Mouse (Mus musculus) stomach, postnatal 0 days (tissue): Measurements from ENCODE around the gene Barhl2. TPM values are rescaled to one million over a fixed set of nuclear protein-coding genes. Genes with fewer than 3 reads are reported as not detected.

ENCODE experiments used
- ATAC-seq: fragments of 200-750 bp; cut with Nextera tagmentation; 2 replicates; pipeline ENCODE4 v1.8.0; 2017; ENCODE audit not compliant: low FRiP score, low TSS enrichment
- DNase-seq: peaks from one replicate; pipeline ENCODE4 v3.0.0-alpha.2; 2016; ENCODE audit warnings: low spot score
- H3K27ac ChIP-seq: fragments of 300-500 bp; sonication (generic); replicated peaks from 2 replicates; pipeline ENCODE4 v1.5.1; 2014; ENCODE audit warnings: mild to moderate bottlenecking, control low read depth
- H3K27me3 ChIP-seq: fragments of 300-500 bp; sonication (generic); 2 replicates; pipeline ENCODE4 v1.6.1; 2014; ENCODE audit warnings: low read length; ENCODE audit not compliant: control insufficient read depth, insufficient read depth
- H3K36me3 ChIP-seq: fragments of 300-500 bp; sonication (generic); 2 replicates; pipeline ENCODE4 v1.6.1; 2014; ENCODE audit warnings: low read length, mixed read lengths; ENCODE audit not compliant: control insufficient read depth, insufficient read depth
- H3K4me1 ChIP-seq: fragments of 300-500 bp; sonication (generic); replicated peaks from 2 replicates; pipeline ENCODE4 v1.6.1; 2014; ENCODE audit warnings: antibody characterized with exemption; ENCODE audit not compliant: control insufficient read depth, insufficient read depth
- H3K4me2 ChIP-seq: fragments of 300-500 bp; sonication (generic); replicated peaks from 2 replicates; pipeline ENCODE4 v1.6.1; 2014; ENCODE audit warnings: low read depth, mild to moderate bottlenecking, control low read depth, moderate library complexity
- H3K4me3 ChIP-seq: fragments of 300-500 bp; sonication (generic); 2 replicates; pipeline ENCODE4 v1.5.1; 2014; ENCODE audit warnings: low read depth, low read length, control low read depth
- H3K9ac ChIP-seq: fragments of 300-500 bp; sonication (generic); 2 replicates; pipeline ENCODE4 v1.6.1; 2014; ENCODE audit warnings: mild to moderate bottlenecking, low read length, control low read depth, mixed read lengths
- H3K9me3 ChIP-seq: fragments of 300-500 bp; sonication (generic); 2 replicates; pipeline ENCODE4 v1.6.1; 2016; ENCODE audit warnings: low read length; ENCODE audit not compliant: control insufficient read depth
- CTCF ChIP-seq: IDR thresholded peaks from 2 replicates; pipeline ENCODE4 v1.5.1; 2016; ENCODE audit warnings: antibody characterized with exemption, low read depth, mild to moderate bottlenecking, moderate library complexity
- EP300 ChIP-seq: optimal IDR thresholded peaks from 2 replicates; pipeline ENCODE3; 2016; ENCODE audit warnings: antibody characterized with exemption
- WGBS: fragments of 180-500 bp; shearing (Covaris S2); extraction: QIAGEN DNeasy Blood & Tissue Kit; methylation state at CpG from one replicate; pipeline ENCODE4 v1.1.7; 2014; 5-methylcytosine and 5-hydroxymethylcytosine counted together
- polyA plus RNA-seq: library from polyadenylated mRNA; unstranded; fragments of >200 nt; fragmentation: Nextera tagmentation; extraction: Ambion mirVana; gene quantifications from 2 replicates; pipeline ENCODE4 v1.2.1, GENCODE M21; 2015

Barhl2 gene
- polyA plus RNA-seq, 1 experiment from 2014 or later: not detected

GRCm38 (mm10) chr5:106448798-106449125, 9.2 kb downstream of the Barhl2 start:
- ATAC-seq: 0 out of 2 replicates have a peak, but pooled peaks have one; percentile 21
- no peak overlapping the region for H3K4me2 ChIP-seq
- H3K36me3 ChIP-seq: no peaks in the 10 kb centered on the region
- TF ChIP-seq EP300 (no peak), CTCF (no peak)
- no peak overlapping the region for H3K4me3 ChIP-seq
- no peak overlapping the region for H3K27ac ChIP-seq
- no peak overlapping the region for H3K9ac ChIP-seq
- peaks cover 30% of the 10 kb centered on the region; the same call in 1 of the 2 replicates for H3K27me3 ChIP-seq
- 0 out of 2 replicates have a peak, but pooled peaks cover 2% of the 10 kb centered on the region for H3K4me1 ChIP-seq
- 4% methylated on average over 6 of the region's 6 CpGs for WGBS
- H3K9me3 ChIP-seq: no peaks in the 10 kb centered on the region
- peak; percentile 32 for DNase-seq

- ATAC-seq: no peak
Measured at GRCm38 (mm10) chr5:106447951-106448797, 9.8 kb downstream of the Barhl2 start.

GRCm38 (mm10) chr5:106447091-106447820, 10.7 kb downstream of the Barhl2 start:
- no peak for ATAC-seq
- Histone ChIP-seq H3K9me3 (no peaks in the 10 kb centered on the region), H3K27me3 (peaks cover 25% of the 10 kb centered on the region; the same call in 1 of the 2 replicates), H3K4me3 (no peak overlapping the region), H3K9ac (no peak overlapping the region), H3K36me3 (no peaks in the 10 kb centered on the region), H3K4me1 (0 out of 2 replicates have a peak, but pooled peaks cover 2% of the 10 kb centered on the region), H3K4me2 (no peak overlapping the region), H3K27ac (no peak overlapping the region)
- DNase-seq: no peak
- WGBS: 42% methylated on average over 14 of the region's 14 CpGs
- TF ChIP-seq CTCF (no peak), EP300 (no peak)

More at GRCm38 (mm10) chr5:106447951-106448797, 9.8 kb downstream of the Barhl2 start:
- no peak overlapping the region for H3K4me2 ChIP-seq
- TF ChIP-seq EP300 (no peak), CTCF (no peak)
- H3K9me3 ChIP-seq: no peaks in the 10 kb centered on the region
- peak; percentile 16 for DNase-seq
- no peak overlapping the region for H3K4me3 ChIP-seq
- H3K27ac ChIP-seq: no peak overlapping the region
- H3K36me3 ChIP-seq: no peaks in the 10 kb centered on the region
- WGBS: 6% methylated on average over 50 of the region's 50 CpGs
- peaks cover 26% of the 10 kb centered on the region; the same call in 1 of the 2 replicates for H3K27me3 ChIP-seq
- 0 out of 2 replicates have a peak, but pooled peaks cover 2% of the 10 kb centered on the region for H3K4me1 ChIP-seq
- no peak overlapping the region for H3K9ac ChIP-seq

GRCm38 (mm10) chr5:106446593-106446992, 11.4 kb downstream of the Barhl2 start:
- TF ChIP-seq CTCF (no peak), EP300 (no peak)
- ATAC-seq: no peak
- H3K27ac ChIP-seq: no peak overlapping the region
- no peak overlapping the region for H3K4me3 ChIP-seq
- no peaks in the 10 kb centered on the region for H3K9me3 ChIP-seq
- H3K36me3 ChIP-seq: no peaks in the 10 kb centered on the region
- no peak for DNase-seq
- peaks cover 25% of the 10 kb centered on the region; the same call in 1 of the 2 replicates for H3K27me3 ChIP-seq
- no peak overlapping the region for H3K4me2 ChIP-seq
- 0 out of 2 replicates have a peak, but pooled peaks cover 2% of the 10 kb centered on the region for H3K4me1 ChIP-seq
- no peak overlapping the region for H3K9ac ChIP-seq
- 4% methylated on average over 8 of the region's 8 CpGs for WGBS

- H3K9ac ChIP-seq: no peak overlapping the region
- ATAC-seq (no peak), DNase-seq (no peak)
- H3K27ac ChIP-seq: no peak overlapping the region
- H3K36me3 ChIP-seq: no peaks in the 10 kb centered on the region
- H3K4me2 ChIP-seq: no peak overlapping the region
- H3K9me3 ChIP-seq: no peaks in the 10 kb centered on the region
- TF ChIP-seq CTCF: no peak
- no peak for TF ChIP-seq EP300
- WGBS: 83% methylated on average over 3 of the region's 3 CpGs
- no peak overlapping the region for H3K4me3 ChIP-seq
- H3K27me3 ChIP-seq: peaks cover 25% of the 10 kb centered on the region; the same call in 1 of the 2 replicates
- 0 out of 2 replicates have a peak, but pooled peaks cover 2% of the 10 kb centered on the region for H3K4me1 ChIP-seq
Measured at GRCm38 (mm10) chr5:106445681-106446080, 12.3 kb downstream of the Barhl2 start.
